Mouse (Mus musculus): ENCODE results near the gene Tmem184c. TPM values are rescaled to one million over a fixed set of nuclear protein-coding genes. Genes with fewer than 3 reads are reported as not detected.

Gene Tmem184c
- total and polyA plus RNA-seq, 2 experiments from 2014 or later = 61.9 to 64.0 TPM

DNA sequence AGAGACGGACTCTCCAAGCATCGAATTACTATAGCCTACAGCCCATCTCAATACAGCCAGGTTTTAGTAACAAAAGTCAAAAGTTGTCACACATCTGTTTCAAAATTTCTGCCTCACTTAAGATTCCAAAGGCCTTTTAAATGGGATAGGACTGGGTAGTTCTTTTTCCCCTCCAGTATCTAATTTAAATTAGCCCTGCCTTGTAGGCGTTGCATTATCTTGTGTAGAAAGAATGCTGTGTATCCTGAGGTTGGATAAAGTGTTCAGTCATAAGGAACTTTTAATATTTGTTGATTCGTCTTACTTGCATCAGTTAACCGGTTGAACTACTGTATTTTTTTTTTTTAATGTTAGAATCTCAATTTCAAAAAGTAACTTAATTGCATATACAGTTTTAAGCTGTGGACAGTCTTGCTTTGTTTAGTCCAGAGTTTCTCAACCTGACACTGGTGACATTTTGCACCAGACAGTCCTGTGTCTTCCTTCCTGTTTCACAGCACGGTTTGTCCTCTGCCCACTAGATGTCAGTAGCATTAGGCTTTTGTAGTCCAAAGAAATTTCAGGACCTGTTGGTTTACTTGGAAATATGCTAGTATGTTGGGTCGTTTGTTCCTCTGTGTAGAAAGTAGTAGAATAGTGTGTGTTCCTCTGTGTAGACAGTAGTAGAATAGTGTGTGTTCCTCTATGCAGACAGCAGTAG, 60.5 kb downstream of the Tmem184c start:
- Histone ChIP-seq H3K9ac (replicated peaks; ENCODE audit: low read length, poor library complexity, severe bottlenecking) (peak overlapping the region; percentile 96), H3K9me3 (ENCODE audit: low read length) (no peaks in the 10 kb centered on the region), H3K4me2 (ENCODE audit: low read depth, low read length, poor library complexity, severe bottlenecking) (peak overlapping the region; percentile 76), H3K4me3 (ENCODE audit: low read depth, low read length) (peak overlapping the region; percentile 87), H3K4me1 (ENCODE audit: insufficient read depth, low read length) (no peaks in the 10 kb centered on the region), H3K36me3 (ENCODE audit: insufficient read depth, low read length) (peaks cover 5% of the 10 kb centered on the region; the same call in 1 of the 2 replicates), H3K27ac (ENCODE audit: low read depth, low read length) (peak overlapping the region; percentile 83), H3K27me3 (ENCODE audit: insufficient read depth, low read length) (no peaks in the 10 kb centered on the region)
- TF ChIP-seq CTCF (IDR thresholded peaks at IDR 0.05) = peak; percentile 87
- 21% methylated on average over 7 of the region's 7 CpGs for WGBS
- DNase-seq (ENCODE audit: low spot score) (peak; percentile 71), ATAC-seq (ENCODE audit: low FRiP score) (no peak)

DNA sequence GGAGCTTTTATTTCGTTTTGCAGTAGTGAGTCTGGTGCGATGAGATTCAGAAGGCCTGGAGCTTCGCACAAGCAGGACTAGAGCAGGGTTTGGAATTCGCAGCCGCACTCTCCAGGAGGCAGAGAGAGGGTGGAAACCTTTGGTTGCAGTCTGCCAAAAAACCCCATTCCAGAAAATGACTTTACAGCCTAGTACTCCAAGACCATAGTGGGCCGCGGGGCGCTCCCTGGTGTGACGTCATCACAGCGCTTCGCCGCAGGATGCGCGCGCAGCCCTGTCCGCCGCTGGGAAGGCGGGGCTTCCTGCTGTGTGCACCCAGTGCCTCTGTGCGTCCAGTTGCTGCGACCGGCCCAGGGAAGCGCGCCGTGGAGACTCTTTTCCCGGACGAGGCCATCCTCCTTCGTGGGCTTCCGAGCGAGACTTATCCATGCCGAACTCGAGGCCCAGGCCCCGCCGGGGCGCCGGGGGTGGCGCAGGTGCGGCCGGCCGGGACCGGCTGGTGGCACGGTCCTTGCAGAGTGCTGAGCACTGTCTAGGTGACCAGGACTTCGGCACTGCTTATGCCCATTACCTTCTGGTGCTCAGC, 61.3 kb downstream of the Tmem184c start, which contains the start of gene Prmt9:
Gene Prmt9, plus strand, starts transcription at position 277 of the 586 bp plus-strand sequence.
- TF ChIP-seq CTCF (IDR thresholded peaks at IDR 0.05) = no peak
- peak; percentile 92 for DNase-seq (ENCODE audit: low spot score)
- H3K4me2 ChIP-seq (ENCODE audit: low read depth, low read length, poor library complexity, severe bottlenecking) = peak within 1 kb of the TSS; percentile 76
- WGBS = 3% methylated on average over 42 of the region's 42 CpGs
- H3K27ac ChIP-seq (ENCODE audit: low read depth, low read length) = peak within 1 kb of the TSS; percentile 83
- peak; percentile 95 for ATAC-seq (ENCODE audit: low FRiP score)
- H3K9ac ChIP-seq (replicated peaks; ENCODE audit: low read length, poor library complexity, severe bottlenecking) = peak within 1 kb of the TSS; percentile 96
- no peaks in the 10 kb centered on the region for H3K9me3 ChIP-seq (ENCODE audit: low read length)
- no peaks in the 10 kb centered on the region for H3K27me3 ChIP-seq (ENCODE audit: insufficient read depth, low read length)
- peak within 1 kb of the TSS; percentile 87 for H3K4me3 ChIP-seq (ENCODE audit: low read depth, low read length)
- H3K36me3 ChIP-seq (ENCODE audit: insufficient read depth, low read length) = peaks cover 5% of the 10 kb centered on the region; the same call in 1 of the 2 replicates
- H3K4me1 ChIP-seq (ENCODE audit: insufficient read depth, low read length) = no peaks in the 10 kb centered on the region

Other genes with a start within 250 kb of the Tmem184c start
- 4.4 and 5.4 TPM in 2 replicates for gene Arhgap10, start 92.7 kb downstream of the Tmem184c start, total RNA-seq (2014; rRNA removed)
- 2.3 TPM in 2 replicates for gene Arhgap10, start 92.7 kb downstream of the Tmem184c start, polyA plus RNA-seq (2015; fragmentation: Nextera tagmentation; extraction: Ambion mirVana)
- gene Prmt9, start 61.3 kb downstream of the Tmem184c start, total RNA-seq (2014; rRNA removed) = 26.5 and 28.1 TPM in 2 replicates
- gene Prmt9, start 61.3 kb downstream of the Tmem184c start, polyA plus RNA-seq (2015; fragmentation: Nextera tagmentation; extraction: Ambion mirVana) = 21.3 and 21.5 TPM in 2 replicates
- 5.0 and 6.8 TPM in 2 replicates for gene Ednra, start 113.8 kb upstream of the Tmem184c start, total RNA-seq (2014; rRNA removed)
- gene Ednra, start 113.8 kb upstream of the Tmem184c start, polyA plus RNA-seq (2015; fragmentation: Nextera tagmentation; extraction: Ambion mirVana) = 4.9 and 5.1 TPM in 2 replicates

All from midbrain, postnatal 0 days (tissue).